Mouse (Mus musculus) left cerebral cortex, adult 18-20 months (tissue): ENCODE measurements around the gene Kat8. TPM values are rescaled to one million over a fixed set of nuclear protein-coding genes. Genes with fewer than 3 reads are reported as not detected.

ENCODE experiments used
- DNase-seq, 2 experiments: peaks; one replicate each; pipeline ENCODE4 v3.0.0; 2021 to 2022; ENCODE audit warnings: low spot score in 2 of 2, mixed read lengths in 1 of 2
- long read RNA-seq, 2 experiments: library from polyadenylated mRNA; stranded (forward); transcript quantifications; one replicate each; pipeline ENCODE4 v2.0.0; 2021
- total RNA-seq, 2 experiments: library from RNA; stranded (reverse); gene quantifications; 2 replicates each; pipeline ENCODE4 v1.2.3; 2021

The Kat8 gene
- total RNA-seq: 10 to 100 TPM; 29.7 to 33.3 TPM
- long read RNA-seq, experiment 1, transcript Kat8-201 (11 exons, 1,579 nt): major isoform, 20 of 23 reads
- long read RNA-seq, experiment 1, partial matches to known transcripts: 3 of 23 reads
- long read RNA-seq, experiment 1, other reads (novel, unspliced or antisense): 0 of 23 reads
- long read RNA-seq, experiment 2, transcript Kat8-201 (11 exons, 1,579 nt): major isoform, 14 of 17 reads
- long read RNA-seq, experiment 2, partial matches to known transcripts: 3 of 17 reads
- long read RNA-seq, experiment 2, other reads (novel, unspliced or antisense): 0 of 17 reads

- peak; percentile 85 to 89 for DNase-seq
Observed at GRCm38 (mm10) chr7:127912190-127912871, at the start of gene Kat8. Gene Kat8, plus strand, starts transcription at chr7:127912516.

- no peak for DNase-seq
Observed at GRCm38 (mm10) chr7:127866434-127866833, 45.9 kb upstream of the Kat8 start.

- DNase-seq: no peak
Observed at GRCm38 (mm10) chr7:127867641-127868040, 44.7 kb upstream of the Kat8 start.

GRCm38 (mm10) chr7:127869149-127869810 lies 43.0 kb upstream of the Kat8 start:
- DNase-seq: peak; percentile 21 to 40

- DNase-seq: no peak
Observed at GRCm38 (mm10) chr7:127870136-127870821, 42.0 kb upstream of the Kat8 start.

DNA sequence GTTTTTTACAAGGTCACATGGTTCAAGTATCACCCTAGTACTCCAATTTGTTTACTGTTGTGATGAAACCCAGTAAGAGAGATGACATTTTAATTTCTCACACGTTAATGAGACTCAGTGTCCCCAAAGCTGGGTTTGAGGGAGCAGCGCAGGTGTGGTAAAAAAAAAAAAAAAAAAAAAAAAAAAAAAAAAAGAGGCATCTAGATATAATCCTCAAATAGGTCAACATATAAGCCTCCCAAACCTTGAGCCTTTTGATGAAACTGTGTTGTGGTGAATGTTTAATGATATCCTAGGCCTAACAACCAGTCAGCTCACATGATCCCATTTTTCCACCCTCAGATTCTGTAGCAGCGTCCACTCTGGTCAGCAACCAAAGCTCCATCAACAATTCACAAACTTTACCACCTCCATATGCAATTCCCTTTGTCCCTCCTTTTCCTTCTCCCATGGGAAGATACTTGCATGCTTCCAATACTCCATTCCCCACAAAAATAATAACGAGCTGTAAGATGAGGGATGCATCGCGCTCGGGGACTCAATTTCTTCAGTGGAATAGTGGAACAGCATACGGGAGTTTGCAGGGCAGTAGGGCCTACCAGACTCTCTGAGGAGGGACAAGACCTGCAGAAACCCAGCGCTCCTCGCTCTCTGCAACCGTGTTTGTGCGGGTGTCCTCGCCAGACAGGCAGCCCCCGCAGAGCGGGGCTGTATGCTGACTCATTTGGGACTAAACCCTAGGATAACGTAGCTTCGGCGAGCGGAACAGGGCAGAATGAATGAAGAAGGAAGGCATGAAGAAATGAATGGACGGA lies 37.3 kb upstream of the Kat8 start:
- DNase-seq: no peak

DNA sequence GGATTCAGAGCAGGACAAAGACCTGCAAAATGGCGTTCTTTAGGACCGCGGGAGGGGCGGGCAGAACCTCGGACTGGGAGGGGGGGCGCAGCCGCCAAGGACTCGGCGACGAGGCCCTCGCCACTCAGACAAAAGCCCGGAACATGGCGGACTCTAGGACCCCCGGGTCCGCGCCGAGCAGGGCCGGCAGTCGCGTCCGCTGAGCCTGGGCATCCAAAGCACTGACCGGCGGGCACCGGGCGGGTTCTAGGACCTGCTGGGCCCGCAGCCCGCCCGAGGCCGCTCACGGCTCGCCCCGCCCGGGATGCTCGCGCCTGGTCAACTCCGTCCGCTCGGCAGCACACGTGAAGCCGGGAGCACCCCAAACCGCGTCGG lies 36.7 kb upstream of the Kat8 start:
- DNase-seq: peak; percentile 95 to 96

DNA sequence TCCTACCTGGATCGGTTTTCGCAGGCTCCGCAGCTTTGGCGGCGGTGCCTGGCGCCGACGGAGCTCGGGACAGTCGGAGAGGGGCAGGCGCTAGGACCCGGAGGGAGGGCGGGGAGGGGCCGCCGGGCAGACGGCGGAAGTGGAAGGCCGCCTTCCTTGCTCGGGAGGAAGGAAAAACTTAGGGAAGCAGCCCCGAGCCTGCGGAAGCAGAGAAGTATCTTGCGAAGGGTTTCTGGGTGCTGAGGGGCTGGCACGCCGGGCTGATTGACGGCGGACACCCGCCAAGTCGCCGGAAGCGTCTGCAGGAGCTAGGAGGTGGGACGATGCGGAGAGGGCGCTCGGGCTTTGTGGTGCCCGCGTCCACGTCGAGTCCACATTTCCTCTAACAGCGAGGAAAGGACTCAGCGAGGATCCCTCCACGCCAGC lies 36.3 kb upstream of the Kat8 start, which contains the start of gene Zfp646:
Gene Zfp646 (plus strand): TSS at position 181 of the 426 bp plus-strand sequence.
- peak; percentile 65 to 73 for DNase-seq

DNA sequence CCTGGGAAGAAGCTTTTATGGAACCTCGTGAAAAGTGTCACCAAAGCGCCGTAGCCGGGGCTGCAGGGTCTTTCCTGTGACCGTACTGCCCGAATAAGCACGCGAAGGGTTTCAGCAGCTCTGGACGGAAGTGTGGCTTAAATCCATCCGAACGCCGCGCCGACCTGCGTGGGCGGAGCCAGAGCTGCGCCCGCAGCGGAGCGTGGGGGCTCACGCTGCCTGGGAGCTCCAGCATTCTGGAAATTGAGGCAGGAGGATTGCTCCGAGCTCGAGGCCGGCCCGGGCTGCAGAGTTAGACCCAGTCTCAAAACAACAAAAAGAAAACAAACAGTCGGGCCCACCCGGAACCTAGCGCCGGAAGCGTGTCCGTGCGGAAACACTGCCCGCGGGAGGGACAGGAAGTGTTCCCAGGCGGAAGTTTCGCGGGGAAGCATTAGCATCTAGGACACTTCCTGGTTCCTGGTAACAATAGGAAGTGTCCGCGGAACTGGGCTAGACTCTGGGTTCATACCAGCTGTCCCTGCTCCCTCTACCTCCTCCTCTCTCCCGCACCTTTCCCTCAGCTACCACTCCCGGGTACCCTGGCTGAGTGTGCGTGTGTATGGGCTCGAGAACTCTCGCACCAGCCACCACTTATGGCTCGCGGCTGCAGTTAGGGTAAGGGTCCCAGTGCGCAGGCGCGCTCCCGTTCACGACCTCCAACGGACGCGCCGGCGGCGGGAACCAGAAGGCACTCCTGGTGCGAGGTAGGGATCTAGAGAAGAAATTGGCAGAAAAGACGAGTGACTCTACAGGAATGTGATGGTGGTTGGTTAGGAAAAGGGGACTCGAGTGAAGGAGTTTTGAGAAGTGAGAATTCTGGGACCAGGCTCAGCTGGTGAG lies 35.6 kb upstream of the Kat8 start, which contains the start of gene Zfp668:
Gene Zfp668 (minus strand): TSS at position 362 of the 882 bp plus-strand sequence.
- peak; percentile 88 to 92 for DNase-seq

DNA sequence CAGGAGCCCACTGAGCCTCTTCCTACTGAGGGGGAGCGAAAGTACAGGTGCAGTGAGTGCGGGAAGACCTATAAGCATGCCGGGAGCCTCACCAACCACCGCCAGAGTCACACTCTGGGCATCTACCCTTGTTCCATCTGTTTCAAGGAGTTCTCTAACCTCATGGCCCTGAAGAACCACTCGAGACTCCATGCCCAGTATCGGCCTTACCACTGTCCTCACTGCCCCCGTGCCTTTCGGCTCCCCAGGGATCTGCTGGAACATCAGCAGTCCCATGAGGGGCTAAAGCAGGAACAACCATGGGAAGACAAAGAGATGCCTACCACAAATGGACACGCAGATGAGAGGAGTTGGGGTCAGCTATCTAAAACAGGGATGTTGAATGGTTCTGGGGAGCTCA lies 33.0 kb upstream of the Kat8 start:
- DNase-seq: no peak

DNA sequence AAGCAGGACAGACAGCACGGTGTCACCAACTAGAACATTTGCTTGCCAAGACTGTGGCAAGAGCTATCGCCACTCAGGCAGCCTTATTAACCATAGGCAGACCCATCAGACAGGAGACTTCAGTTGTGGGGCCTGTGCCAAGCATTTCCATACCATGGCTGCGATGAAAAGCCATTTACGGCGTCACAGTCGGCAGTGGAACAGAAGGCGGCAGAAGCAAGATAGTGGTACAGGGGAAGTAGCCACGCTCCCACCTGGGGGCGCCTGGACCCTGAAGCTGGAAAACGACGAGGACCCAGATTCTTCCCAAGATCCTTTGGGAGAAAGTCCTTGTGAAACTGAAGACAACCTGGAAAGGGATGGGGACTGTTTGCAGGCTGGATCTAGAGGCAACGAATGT lies 31.9 kb upstream of the Kat8 start:
- no peak for DNase-seq

DNA sequence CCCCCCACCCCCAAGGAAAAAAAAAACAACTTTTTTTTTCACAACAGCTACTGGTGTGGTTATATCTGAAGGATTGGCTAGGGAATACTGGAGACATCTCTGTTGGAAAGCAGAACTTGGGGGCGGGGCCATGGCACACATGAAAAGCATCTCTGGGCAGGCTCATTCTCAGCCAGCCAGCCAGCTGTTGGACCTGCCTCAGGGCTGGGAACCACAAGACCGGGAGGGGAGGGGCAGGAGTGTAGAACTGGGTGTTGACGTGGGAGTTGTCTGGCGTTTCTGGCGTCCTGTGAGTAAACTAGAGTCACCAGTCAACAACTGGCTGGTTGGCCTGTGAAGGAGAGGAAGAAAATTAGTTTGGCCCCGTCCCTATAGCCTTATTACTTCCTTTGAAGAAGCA lies 26.4 kb upstream of the Kat8 start:
- peak in 1 of 2 experiments; percentile 32 for DNase-seq

DNA sequence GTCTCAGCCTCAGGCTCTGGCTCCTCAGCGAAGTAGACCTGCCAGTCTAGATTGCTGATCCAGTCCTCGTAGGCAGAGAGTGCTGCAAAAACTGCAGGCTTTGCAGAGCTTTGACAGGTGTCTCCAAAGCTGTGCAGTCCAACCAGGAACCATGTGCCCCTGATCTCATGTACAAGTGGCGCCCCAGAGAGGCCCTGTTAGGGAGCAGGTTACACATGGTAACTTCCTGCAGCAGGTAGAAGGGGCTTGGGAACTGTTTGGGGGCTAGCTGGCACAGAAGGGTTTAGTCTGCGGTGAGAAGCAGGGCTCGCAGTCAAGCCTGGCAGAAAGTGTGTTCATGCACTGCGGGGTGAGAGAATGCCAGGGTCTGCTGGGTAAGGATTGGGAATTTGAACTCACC lies 25.8 kb upstream of the Kat8 start:
- DNase-seq: no peak

DNA sequence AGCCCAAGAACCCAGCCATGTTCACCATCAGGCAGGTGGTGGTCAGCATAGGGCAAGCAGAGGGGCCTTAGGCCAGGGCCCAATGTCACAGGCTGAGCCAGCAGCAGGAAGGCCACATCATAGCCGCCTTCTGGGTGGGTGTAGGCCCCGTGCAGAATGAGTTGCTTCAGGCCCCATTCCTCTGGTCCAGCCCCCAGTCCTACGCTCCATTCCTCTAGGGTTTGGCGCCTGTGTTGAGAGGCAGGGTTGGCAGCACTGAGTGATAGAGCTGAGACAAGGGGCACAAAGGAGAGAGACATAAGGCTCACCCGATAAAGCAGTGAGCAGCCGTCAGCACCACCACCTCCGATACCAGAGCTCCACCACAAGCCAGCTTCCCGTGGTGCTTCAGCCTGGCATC lies 25.1 kb upstream of the Kat8 start:
- DNase-seq: no peak

GRCm38 (mm10) chr7:127887781-127888180 lies 24.5 kb upstream of the Kat8 start:
- no peak for DNase-seq

GRCm38 (mm10) chr7:127888821-127889220 lies 23.5 kb upstream of the Kat8 start:
- DNase-seq: no peak

- no peak for DNase-seq
Observed at GRCm38 (mm10) chr7:127890798-127891197, 21.5 kb upstream of the Kat8 start, which contains the start of gene Prss53. Gene Prss53, minus strand, starts transcription at chr7:127890970.

DNA sequence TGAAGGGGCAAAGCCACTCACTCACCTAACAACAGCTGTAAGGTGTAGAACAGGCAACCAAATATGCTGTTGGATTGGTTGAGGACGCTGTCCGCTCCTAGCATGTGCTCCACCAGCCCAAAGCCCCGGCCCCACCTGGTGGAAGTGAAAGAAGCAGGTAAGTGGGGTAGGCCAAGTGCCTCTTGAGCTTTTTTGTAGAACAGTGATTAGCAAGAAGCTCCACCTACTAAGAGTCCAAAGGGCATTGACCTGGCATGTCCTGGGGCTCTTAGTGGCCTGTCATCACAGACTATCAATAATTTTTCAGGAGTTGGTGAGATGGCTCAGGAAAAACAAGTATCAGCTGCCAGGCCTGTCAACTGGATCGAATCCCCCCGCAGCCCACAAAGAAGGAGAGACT lies 17.8 kb upstream of the Kat8 start:
- DNase-seq: no peak

GRCm38 (mm10) chr7:127895442-127895841 lies 16.9 kb upstream of the Kat8 start, which contains the start of the genes Gm21974 and Vkorc1:
Gene Gm21974, minus strand, starts transcription at chr7:127895454.
Gene Vkorc1, minus strand, starts transcription at chr7:127895617.
- peak; percentile 90 to 94 for DNase-seq
